Mouse (Mus musculus) hindlimb bud, embryonic 11.5 days (tissue): ENCODE measurements at regions not wholly inside any gene's neighbourhood (a gene's known extent, or its start where the extent isn't known, plus 50 kb on each side); places are given as distances from the start of the nearest gene placed in this dataset.

Experiments
- DNase-seq: peaks from one replicate; pipeline ENCODE4 v3.0.0-alpha.2; 2012; ENCODE audit warnings: low read depth, low spot score; ENCODE audit errors: extremely low spot score

- no peak for DNase-seq
These were observed 237.4 kb upstream of the Cxcr4 start for GRCm38 (mm10) chr1:128829536-128829935.

GRCm38 (mm10) chr1:128826419-128826818 is 234.3 kb upstream of the Cxcr4 start:
- DNase-seq = no peak

GRCm38 (mm10) chr1:128824916-128825683 is 233.0 kb upstream of the Cxcr4 start:
- no peak for DNase-seq

GRCm38 (mm10) chr1:128824235-128824634 is 232.1 kb upstream of the Cxcr4 start:
- peak; percentile 52 for DNase-seq

DNA sequence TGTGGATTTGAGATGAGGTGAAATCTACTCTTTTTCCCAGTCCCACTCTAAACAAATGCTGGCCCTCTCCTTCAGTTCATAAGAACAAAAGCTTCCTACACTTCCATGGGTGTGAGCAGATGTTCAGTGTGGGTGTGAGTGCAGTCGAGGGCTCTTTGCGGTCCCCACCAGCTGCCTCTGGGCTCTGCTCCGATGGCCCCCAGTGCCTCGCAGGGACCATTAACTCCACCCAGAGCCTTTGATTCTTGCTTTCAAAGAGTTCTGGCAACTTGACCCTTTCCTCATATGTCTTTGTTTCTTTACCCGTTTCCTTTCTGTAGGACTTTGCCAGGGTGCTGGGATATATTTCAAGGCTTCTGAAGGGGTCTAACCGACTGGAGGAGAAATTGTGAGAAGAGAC is 229.9 kb upstream of the Cxcr4 start:
- no peak for DNase-seq

- no peak for DNase-seq
These were observed 228.4 kb upstream of the Cxcr4 start for GRCm38 (mm10) chr1:128820527-128820926.

- no peak for DNase-seq
These were observed 227.5 kb upstream of the Cxcr4 start for GRCm38 (mm10) chr1:128819611-128820010.

- no peak for DNase-seq
These were observed 221.3 kb upstream of the Cxcr4 start for GRCm38 (mm10) chr1:128813379-128813778.

GRCm38 (mm10) chr1:128810860-128811259 is 218.8 kb upstream of the Cxcr4 start:
- no peak for DNase-seq

- DNase-seq = no peak
These were observed 218.0 kb upstream of the Cxcr4 start for GRCm38 (mm10) chr1:128810094-128810493.

- no peak for DNase-seq
These were observed 217.5 kb upstream of the Cxcr4 start for GRCm38 (mm10) chr1:128809601-128810000.

DNA sequence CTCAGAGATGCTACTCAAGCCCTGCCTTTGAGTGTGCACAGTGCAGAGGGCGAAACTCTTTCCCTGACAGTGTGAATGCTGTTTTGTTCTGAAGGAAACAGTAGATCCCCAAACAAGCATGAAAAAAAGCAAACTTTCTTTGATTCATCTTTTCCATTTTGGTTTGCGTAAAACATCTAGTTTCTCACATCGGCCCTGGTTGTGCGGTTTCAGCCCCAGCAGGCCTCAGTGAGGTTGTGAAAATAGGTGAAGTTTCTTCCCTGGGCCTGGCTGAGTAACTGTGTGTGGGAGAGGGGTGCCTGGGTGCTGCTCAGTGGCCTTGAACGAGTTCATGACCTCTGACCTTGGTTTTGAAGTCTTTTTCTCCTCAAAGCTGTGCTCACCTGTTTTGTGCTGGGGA is 216.5 kb upstream of the Cxcr4 start:
- no peak for DNase-seq

GRCm38 (mm10) chr1:128805687-128806653 is 213.9 kb upstream of the Cxcr4 start:
- DNase-seq = no peak

GRCm38 (mm10) chr1:128803433-128804060 is 211.5 kb upstream of the Cxcr4 start:
- DNase-seq = no peak

DNA sequence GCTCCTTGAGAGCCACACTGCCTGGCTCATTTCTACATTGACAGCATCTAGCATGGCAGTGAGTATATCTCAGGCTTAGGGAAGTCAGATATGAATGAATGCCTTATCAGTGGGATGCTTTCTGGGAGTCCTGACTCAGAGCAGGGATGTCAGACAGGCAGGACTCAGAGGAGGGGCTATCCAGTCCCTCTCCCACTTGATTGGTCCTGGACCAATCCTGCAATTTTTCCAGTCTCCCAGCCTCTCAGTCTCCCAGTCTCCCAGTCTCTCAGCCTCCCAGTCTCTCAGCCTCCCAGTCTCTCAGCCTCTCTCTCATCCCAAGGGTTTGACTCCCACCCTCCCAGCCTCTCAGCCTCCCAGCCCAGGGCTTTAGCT is 211.0 kb upstream of the Cxcr4 start:
- DNase-seq = no peak

DNA sequence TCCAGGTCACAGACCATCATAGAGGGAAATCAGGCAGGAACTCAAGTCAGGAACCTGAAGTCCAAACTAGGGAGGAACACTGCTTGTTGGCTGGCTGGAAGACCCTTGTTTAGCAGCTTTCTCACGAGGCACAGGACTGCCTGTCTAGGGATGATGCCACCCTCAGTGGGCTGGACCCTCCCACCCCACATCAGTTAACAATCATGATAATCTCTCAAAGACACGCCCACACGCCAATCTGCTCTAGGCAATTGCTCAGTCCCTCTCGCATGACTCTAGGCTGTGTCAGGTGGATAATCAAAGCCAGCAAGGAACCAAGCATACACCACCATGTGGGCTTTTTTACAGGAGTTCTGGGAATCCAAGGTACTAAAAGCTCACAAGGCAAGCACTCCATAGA is 206.6 kb upstream of the Cxcr4 start:
- no peak for DNase-seq

DNA sequence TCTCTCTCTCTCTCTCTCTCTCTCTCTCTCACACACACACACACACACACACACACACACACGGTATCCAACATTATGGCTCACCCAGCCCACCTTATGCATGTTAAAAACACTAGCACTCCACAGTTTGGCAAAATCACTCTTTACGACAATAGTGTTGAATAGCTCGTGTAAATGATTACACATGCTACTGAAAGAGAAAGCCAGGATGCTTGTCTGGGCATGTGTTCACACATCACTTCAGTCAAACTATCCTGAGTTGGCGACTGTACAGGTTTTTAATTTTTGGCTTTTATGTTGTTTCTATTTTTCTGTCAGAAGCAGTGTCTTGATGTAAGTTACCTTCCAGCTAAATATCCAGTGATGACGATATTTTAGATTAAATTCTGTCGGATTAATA is 203.6 kb upstream of the Cxcr4 start:
- no peak for DNase-seq

DNA sequence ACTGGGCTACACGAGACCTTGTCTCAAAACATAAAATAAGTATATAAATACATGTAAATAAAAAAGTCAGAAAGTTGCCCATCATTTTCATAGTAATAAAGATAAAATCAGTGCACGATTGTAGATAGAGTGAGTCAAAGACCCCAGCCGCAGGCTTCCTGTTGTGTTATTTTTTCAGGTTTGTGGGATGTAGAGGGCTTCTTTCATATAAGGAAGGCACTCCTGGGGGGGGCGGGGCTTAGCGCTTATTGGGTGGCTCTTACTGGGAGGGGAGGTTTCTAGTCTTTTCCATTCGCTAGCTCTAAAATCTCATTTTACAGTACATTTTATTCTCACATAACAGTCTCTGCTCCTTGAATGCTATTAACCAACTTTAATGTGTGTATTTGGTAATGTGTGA is 198.8 kb upstream of the Cxcr4 start:
- no peak for DNase-seq

DNA sequence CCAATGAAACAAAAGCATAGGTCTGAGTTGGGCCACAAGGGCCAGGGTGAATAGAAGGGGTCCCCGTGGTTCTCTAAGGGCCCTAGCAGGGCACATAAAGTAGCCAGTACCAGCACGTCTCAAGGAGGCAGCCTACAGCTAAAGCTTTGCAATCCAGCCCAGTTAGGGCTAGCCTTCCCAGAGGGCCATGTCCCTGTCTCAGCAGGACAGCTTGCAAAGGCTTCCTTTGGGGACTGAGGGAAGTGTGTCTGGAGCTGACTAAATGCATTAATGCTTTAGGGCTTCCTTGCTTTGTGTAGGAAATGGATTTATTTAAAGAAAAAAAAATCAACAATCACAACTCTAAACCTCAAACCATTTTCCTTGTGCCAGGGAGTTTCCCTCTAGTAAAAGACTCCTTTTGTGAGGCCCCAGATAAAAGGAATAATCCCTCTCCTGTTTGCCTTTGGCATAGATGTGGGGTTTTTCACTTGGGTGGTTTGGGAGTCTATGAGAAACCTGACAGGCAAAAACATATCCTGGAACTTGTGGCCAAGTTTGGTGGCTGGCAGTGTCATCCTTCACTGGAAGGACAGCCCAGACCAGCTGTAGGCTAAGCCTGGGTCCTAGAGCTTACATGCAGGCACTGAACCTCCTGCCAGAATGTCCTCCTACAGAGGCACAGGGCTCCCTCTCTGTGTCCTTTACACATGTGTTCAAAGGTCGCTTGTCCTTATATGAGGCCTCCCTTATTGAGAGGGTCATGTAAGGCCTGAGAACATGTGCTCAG is 197.7 kb upstream of the Cxcr4 start:
- DNase-seq = no peak

GRCm38 (mm10) chr1:128788227-128788626 is 196.1 kb upstream of the Cxcr4 start:
- DNase-seq = no peak
